Mouse (Mus musculus) embryonic fibroblast, embryonic 13.5 days (primary cell): Measurements from ENCODE around the gene Fam69b.

Experiments
- CTCF ChIP-seq: IDR thresholded peaks from 2 replicates; pipeline ENCODE4 v1.5.1; 2011; ENCODE audit warnings: mild to moderate bottlenecking, control low read depth, low read length, moderate library complexity, borderline replicate concordance; ENCODE audit not compliant: insufficient read depth
- POLR2A ChIP-seq: IDR thresholded peaks from 2 replicates; pipeline ENCODE4 v1.6.1; 2011; ENCODE audit warnings: low read depth, mild to moderate bottlenecking, control low read depth, low read length, moderate library complexity

- TF ChIP-seq POLR2A (no peak), CTCF (no peak)
Observed at GRCm38 (mm10) chr2:26625419-26625818, 2.8 kb upstream of the Fam69b start.
